Mouse (Mus musculus) lung, postnatal 36 days (tissue): ENCODE data around the gene Rom1.
"Not testable (repeated sequence)": the region's sequence is repeated elsewhere in the genome, so short reads cannot be mapped to it uniquely, and the experiment has no call there.

Source experiments
- DNase-seq: peaks from one replicate; pipeline ENCODE4 v3.0.0; 2022; ENCODE audit warnings: mixed read lengths

The Rom1 gene

DNA sequence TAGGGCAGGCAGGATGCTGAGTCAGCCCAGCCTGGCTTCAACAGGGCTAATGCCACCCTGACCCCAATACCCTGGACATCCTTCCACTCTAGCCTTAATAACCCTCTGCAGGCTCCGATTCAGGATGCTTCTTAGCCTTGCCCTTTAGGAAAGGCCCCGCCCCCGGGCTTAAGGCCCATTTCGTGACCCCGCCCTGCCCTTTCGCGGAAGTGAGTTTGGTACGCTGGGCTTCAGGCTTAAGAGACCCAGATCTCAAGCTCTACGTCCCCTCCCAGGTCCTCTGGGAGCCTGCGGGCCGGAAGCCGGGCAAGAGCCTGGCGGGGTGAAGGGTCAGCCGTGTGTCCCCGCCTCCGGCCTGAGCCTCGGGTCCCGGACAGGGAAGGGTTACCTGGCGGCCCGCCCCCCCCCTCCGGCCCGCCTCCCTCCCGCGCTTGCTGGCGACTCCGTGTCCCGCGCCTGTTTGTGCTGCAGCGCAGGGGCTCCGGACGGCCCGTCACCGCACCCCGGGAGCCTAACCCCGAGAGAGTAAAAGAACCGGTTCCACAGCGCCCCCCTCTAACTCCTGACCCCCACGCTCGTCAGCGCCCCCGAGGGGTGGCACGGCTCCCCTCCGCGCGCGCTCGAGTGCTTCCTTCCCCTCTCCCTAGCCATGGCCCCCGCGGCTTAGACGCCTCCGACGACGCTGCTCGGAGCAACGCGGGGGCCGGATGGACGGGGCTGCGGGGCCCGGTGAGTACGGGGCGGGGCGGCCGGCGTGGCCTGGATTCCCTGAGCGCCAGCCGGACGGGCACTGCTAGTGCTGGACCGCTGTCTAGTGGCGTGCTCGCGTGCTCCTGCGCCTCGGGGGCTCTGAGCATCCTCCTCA, at the start of gene Rom1, which contains the start of gene Eml3:
Gene Rom1, minus strand, starts transcription at position 133 of the 865 bp plus-strand sequence.
Gene Eml3, plus strand, starts transcription at position 329 of the 865 bp plus-strand sequence.
- peak; percentile 96 for DNase-seq

DNA sequence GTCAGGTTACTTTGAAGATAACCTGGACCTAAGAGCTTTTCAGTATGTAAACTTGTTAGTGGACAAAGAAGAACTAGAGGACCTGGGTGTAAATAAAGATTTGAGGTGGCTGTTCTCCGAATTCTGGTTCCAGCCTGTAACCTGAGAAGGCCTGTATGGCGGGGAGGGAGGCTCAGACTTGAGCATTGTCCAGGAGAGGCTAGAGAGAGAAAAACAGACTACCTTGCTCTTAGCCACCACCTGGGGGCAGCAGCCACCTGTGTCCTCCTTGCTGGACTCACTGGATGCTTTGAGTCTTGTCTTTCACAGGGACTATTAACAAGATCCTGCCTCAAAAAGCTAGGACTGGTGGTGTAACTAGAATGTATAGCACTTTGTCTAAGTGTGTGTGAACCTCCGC, 47.4 kb upstream of the Rom1 start:
- peak; percentile 73 for DNase-seq

DNA sequence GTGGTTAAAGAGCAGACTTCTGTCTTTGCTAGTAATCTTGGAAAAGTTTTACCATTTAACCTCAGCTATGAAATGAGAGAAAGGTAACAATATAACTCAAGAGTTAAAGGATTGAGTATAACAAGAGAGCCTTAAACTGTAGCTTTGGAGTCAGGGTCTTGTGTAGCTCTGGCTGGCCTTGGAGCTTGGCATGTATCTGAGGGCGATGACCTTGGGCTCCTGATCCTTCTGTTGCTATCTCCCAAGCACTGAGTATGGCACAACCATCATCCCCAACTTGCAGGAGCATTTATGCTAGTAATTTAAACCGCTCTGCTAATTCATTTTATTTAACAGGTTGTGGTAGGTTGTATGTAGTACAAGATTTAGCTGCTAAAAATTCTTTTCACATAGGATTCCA, 46.3 kb upstream of the Rom1 start:
- no peak for DNase-seq

DNA sequence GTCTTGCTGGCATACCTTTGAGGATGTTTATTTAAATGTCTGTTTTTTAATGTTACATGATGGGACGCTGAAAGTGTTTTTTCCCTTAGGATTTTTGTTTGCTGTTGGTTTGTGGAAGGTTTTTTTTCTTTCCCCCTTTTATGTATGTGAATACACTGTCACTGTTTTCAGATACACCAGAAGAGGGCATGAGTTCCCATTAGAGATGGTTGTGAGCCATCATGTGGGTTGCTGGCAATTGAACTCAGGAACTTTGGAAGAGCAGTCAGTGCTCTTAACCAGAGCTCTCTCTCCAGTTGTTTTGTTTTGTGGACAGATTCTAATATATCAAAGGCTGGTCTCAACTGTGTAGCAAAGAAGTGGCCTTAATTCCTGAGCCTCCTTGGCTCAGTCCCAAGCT, 45.5 kb upstream of the Rom1 start:
- DNase-seq: no peak

DNA sequence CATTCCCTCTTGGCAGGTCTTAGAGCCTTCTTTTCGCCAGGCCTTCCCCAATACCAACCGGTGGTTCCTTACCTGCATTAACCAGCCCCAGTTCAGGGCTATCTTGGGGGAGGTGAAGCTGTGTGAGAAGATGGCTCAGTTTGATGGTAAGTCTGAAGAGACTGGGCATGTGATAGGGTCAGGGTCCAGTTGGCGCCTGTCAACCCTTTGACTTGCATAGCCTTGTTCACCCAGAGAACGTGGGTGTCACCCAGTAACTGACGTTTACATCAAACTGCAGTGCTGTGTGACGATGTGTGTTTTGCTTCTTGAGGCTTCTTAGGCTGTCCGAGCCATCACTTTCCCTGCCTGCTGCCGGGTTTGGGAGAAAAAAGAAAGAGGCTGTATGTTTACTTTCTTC, 43.3 kb upstream of the Rom1 start:
- DNase-seq: not testable (repeated sequence)

DNA sequence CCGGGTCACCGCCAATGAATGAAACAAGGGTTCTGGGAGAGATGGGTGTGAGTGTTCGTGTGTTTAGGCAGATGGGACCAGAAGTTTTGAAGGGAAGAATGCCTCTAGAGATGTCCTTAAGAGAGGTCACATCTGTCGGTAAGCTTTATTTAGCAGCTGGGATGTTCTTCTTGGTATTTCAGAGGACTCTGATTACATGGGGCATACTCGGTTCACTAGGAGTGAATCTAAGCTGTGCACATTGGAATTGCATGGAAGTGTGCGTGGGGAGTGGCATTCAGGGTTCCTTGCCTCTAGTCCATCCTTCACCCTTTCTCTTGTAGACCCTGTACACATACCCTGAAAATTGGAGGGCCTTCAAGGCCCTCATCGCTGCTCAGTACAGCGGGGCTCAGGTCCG, 38.7 kb upstream of the Rom1 start:
- DNase-seq: no peak

DNA sequence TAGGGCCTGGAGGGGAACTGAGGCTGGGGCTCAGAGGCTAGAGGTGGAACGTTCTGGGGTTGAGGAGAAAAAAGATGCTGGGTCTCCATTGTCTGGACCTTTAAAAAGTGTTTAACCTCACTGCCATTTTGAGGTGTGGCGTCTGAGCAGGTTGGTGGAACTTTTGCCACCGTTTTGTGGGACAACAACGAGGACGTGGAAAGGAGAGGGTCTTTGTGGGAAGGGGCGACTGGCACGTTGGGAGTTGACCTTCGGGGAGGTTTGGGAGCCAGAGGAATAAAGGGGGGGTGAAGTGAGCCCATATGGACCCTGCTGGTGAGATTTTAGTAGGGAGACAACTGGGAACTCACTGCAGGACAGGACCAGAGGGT, 38.2 kb upstream of the Rom1 start:
- DNase-seq: no peak

DNA sequence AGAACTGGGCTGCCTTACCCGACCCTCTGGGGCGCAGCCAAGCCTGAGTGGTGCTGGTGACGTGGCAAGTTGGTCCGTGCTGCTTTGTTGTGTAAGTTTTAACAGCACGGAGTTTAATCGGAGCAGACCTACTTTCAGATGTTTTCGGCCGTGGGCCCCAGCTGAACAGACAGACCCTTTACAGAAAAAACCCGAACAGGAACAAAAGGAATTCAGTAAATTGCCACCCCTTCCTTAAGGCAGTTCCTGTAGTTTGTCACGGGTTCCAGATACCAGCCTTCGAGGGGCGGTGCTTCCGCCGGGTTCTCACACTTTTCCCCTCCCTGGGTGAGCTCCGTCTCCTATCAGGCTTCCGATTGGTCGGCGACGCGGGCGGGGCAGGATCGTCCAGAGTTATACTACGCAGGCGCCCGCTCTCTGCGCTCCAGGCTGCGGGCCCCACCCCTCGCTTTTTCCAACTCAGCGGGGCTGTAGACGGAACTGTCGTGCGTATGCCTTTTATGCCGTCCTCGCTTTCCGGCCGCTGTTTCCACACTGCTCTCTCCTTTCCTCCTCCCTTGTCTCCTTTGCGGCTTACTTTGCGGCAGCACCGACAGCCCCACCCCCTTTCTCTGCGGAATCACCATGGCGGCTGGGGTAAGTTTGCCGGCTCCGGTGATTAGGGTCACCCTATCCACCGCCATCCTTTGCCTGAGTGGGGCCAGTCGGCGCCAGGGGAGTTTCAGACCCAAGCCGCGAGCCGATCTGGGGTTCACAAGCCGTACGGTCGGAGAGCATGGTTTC, 37.6 kb upstream of the Rom1 start, which contains the start of gene Eef1g:
Gene Eef1g, plus strand, starts transcription at position 452 of the 783 bp plus-strand sequence.
- DNase-seq: peak; percentile 100

DNA sequence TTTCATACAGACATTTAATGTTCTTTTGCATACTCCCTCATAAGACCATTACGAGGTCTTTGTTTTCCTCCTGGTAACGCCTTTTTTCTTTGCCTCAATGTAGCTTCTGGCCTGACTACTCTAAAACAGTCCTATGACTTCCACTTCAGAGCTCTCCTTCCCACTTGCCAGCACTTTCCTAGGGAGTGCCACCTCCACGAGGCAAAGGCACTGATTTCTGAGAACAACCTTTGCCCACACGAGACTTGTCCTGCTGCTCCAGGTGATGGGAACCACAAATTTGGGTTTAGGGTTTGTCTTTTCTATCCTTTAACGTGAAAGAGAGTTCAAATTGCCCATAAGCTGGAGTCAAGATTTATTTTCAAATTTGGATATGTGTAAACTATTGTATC, 37.0 kb upstream of the Rom1 start:
- DNase-seq: no peak

DNA sequence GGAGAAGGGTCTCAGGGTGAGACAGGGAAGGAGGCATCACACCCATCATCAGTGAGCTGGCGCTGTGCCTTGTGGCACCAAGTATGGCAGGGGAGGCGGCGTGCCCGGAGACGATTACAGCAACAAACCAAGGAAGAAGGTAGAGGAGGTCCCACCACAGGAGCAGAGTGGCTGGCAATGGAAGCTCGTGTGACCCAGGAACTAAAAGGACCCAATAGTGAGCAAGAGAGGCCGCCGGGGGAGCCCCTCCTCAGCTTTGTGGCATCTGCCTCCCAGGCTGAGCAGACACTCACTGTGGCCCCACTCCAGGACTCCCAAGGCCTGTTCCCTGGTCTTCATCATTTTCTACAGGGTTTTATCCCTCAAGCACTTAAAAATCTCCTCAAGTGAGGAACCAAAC, 36.6 kb upstream of the Rom1 start:
- no peak for DNase-seq

DNA sequence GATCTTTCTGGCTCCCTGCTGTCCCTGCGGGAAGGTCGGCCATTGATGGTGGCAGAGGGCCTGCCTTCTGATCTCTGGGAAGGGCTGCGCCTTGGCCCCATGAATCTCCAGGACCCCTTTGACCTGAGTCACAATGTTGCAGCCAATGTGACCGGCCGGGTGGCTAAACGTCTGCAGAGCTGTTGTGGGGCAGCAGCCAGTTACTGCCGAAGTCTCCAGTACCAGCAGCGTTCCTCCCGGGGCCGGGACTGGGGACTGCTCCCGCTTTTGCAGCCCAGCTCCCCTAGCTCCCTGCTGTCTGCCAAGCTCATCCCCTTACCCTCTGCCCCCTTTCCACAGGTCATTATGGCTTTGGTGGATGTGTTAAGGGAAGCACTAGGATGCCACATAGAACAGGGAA, 35.9 kb upstream of the Rom1 start:
- no peak for DNase-seq

DNA sequence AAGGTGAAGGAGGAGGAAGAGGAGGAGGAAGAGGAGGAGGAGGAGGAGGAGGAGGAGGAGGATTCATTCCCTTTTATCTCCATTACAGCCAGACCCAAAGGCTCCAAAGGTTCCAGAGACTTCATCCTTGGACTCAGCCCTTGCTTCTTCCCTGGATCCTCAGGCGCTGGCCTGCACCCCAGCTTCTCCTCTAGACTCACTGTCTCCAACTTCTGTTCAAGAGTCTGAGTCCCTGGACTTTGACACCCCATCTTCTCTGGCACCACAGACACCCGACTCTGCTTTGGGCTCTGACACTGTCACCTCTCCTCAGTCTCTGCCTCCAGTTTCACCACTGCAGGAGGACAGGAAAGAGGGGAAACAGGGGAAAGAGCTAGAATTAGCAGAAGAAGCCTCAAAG, 33.1 kb upstream of the Rom1 start:
- DNase-seq: no peak

DNA sequence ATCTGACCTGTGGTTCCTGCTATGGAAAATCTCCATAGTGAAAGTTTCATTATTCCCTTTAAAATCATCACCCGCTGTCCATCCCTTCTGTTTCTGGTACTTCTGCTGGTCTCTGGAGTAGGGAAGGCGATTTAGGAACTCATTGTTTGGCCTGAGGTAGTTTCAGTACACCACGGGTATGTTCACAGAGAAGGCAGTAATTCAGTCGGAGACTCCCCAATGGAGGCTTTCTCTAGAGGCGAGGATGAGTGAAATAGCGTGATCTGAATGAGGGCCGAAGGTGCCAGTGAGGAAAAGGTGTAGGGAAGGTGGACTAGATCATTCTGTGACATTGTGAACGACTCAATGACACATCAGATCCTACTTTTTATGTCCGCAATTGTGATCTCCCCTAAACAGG, 25.0 kb upstream of the Rom1 start:
- DNase-seq: no peak

DNA sequence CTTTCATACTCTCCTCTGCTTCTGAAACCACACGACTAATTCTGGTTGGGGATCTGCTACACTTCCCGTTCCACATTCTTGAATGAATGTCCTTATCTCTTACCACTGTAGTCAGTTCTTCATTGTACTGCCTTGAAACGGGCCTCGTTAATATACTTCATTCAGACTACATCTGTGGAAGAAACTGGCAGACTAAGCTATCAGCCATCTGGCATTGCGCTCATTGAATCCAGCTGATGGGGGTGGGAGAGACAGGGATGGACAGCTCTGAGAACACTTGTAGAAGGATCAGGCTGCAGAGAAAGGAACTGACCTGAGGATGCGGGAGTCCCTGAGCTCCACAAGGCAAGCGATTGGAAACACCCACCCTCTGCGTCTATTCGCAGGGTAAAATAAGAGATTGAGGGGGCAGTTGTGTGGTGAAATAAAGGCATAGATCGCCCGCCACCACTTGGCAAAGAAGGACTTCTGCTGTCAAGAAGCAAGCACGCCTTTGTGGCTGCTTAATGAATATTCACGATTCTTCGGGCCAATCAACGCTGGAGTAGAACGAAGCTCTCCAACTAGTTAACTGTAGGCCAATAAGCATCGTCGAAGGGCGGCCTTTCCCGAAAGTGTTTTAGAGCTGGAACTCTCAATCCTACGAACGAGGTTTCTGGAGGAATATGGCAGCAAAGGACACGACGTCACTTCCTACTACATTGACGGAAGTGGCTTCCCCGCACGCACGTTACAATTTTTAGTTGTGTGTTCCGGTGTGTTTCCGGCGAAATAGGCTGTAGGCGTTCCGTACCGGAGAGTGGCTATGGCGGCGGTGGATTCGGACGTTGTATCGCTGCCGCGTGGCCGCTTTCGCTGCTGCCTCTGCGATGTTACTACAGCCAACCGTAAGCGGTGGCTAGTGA, 24.2 kb upstream of the Rom1 start, which contains the start of gene Tut1:
Gene Tut1, plus strand, starts transcription at position 713 of the 905 bp plus-strand sequence.
- peak; percentile 97 for DNase-seq

DNA sequence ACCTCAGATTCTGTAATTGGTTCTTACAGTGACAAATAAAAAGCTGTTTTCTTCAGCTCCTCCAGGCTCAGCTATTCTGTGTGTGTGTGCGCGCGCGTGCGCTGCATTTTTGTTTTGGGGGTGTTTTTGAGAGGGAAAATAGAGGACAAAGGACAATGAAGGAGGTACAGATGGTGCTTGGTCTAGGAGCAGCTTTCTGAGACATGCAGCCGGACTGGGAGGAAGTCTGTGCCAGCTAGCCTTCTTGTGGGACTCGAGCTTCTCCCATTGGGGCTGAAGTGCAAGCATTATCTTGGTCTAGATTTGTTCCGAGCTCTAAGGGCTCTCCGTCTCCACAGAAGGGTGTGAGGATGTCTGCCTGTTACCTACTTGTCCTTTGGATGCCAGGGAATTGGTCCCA, 23.1 kb upstream of the Rom1 start:
- no peak for DNase-seq

DNA sequence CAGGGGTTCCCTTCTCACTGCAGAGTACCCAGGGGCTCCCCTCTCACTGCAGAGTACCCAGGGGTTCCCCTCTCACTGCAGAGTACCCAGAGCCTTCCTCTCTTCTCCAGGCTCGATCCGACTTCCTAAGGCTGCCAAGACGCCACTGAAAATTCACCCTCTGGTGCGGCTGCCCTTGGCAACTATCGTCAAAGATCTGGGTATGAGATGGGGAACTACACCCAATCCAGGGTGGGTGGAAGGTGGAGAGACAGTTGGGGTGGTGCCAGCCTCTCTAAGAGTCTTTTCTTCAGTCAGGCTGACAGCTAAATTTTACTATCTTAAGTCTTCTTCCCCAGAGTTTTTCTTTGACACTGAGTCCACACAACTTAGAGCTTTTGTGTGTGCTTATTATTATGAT, 21.0 kb upstream of the Rom1 start:
- DNase-seq: no peak

DNA sequence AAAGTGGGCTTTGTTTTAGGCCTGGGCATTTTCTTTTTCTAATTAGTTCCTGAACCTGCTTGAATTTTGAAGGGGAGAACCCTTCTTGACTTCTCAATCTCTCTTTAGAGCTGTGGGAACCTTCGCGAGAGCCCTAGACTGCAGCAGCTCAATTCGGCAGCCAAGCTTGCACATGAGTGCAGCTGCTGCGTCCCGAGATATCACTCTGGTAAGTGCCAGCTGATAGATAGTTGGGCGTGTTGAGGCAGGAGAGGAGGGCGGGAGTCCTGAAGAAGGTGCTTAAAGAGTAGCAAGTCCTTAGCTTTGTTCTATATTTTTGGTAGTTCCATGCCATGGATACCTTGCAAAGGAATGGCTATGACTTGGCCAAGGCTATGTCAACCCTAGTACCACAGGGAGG, 17.8 kb upstream of the Rom1 start:
- DNase-seq: no peak

DNA sequence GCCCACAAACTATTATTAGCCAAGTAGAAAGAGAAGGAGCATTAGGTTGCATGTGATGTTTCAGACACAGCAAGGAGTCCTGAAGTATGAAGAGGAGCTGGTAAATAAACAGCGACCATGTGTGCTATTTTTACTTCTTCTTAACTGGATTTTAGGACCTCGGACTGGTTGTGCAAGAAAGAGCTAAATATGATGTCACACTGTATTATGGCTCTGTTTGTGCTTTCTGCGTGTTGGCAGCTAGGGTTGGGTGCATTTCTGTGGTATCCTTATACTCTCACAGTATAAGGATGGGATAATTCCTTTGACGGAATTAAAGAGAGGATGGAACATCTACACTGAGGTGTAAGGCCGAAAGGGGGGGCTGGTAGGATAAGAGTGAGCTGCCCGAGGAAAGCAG, 16.1 kb upstream of the Rom1 start:
- no peak for DNase-seq

DNA sequence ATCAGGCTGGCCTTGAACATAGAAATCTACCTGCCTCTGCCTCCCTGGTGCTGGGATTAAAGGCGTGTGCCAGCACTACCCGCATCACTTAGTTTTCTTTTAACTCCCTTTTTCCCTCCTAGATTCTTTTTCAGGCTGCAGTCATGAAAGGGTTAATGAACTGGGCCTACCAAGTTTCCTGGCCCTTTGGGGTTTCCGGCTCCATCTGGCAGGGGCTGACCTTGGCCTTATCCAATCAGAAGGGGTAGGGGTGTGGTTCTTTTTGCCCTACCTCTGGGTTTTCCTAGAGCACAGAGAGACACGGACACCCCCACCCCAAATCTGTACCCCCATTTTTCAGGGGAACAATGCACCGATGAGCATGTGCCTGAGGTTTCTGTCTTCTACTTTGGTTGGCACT, 15.6 kb upstream of the Rom1 start:
- DNase-seq: peak; percentile 86

DNA sequence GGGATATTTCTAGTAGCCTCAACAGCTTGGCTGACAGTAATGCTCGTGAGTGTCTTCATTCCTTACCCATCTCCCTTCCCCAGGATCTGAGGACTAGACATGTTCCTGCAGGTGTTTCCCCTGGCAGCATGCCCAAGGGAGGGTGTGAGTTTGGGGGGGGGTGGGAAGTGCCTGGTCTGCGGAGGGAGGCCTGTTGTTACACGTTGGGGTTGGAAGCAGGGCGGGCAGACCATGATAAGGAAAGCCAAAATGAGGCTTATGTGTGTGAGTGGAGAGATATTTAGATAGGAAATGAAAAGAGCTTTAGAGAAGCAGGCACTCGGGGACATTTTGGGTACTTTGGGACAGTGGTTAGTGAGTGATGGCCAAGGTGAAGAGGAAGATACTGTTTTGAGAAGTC, 14.9 kb upstream of the Rom1 start:
- DNase-seq: no peak

DNA sequence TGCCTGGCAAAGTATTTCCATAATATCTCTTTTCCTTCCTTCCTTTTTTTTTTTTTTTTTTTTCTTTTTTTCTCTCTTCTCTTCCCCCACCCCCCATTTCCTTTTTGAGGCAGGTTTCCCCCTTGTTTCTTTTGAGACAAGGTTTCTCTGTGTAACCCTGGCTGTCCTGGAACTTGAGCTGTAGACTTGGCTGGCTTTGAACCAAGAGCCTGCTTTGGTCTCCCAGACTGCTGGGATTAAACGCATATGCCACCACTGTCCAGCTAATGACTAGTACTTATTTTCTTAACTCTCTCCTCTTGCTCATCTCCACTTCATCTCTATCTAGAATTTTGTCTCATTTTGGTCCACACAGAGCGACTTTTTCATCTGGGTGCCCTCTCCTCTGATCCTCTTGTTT, 13.9 kb upstream of the Rom1 start:
- no peak for DNase-seq

DNA sequence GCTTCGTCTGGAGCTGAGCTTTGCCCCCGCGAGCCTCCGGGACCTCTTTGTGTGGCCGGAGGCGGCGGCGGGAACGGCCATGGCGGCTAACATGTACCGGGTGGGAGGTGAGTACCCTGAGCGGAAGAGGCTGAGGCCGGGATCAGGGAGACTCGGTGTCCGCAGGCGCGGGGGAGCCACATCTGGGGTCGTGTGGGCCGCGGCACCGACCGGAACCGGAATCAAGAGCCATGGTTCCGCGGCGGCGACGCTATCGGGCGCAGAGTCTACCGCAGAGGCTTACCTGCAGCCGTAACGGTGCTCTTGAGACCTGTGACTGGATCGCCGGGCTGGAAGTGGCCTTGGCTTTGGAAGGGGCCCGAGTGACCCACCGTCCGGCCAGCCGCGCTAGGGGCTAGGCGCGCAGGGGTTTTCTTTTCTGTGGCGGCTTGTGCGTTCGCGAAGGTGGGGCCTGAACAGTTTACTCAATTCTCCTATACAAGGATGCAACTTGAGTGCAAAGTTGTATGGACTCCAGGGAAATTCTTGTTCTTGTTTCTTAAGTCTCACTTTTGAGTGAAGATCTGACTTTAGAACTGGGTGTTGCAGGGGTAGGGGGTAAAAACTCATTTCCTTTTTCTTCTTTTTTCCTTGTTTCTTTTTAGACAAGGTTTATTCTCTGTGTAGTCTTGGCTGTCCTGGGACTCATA, 13.3 kb upstream of the Rom1 start:
- DNase-seq: peak; percentile 54
